Mouse (Mus musculus) liver, embryonic 16.5 days (tissue): ENCODE data around the gene Npc1l1. TPM values are rescaled to one million over a fixed set of nuclear protein-coding genes. Genes with fewer than 3 reads are reported as not detected.

Experiments
- ATAC-seq: fragments of 200-750 bp; cut with Nextera tagmentation; 2 replicates; pipeline ENCODE4 v1.8.0; 2017; ENCODE audit warnings: low read depth, mild to moderate bottlenecking, moderate number of reproducible peaks, moderate library complexity
- H3K27ac ChIP-seq: fragments of 300-500 bp; sonication (generic); 2 replicates; pipeline ENCODE4 v1.5.1; 2014; ENCODE audit warnings: mild to moderate bottlenecking, low read length
- H3K27me3 ChIP-seq: fragments of 300-500 bp; sonication (generic); 2 replicates; pipeline ENCODE4 v1.6.1; 2014; ENCODE audit warnings: low read depth, low read length, mixed read lengths; ENCODE audit not compliant: control insufficient read depth, insufficient read depth
- H3K36me3 ChIP-seq: fragments of 300-500 bp; sonication (generic); 2 replicates; pipeline ENCODE4 v1.6.1; 2014; ENCODE audit warnings: mild to moderate bottlenecking; ENCODE audit not compliant: control insufficient read depth, insufficient read depth
- H3K4me1 ChIP-seq: fragments of 300-500 bp; sonication (generic); 2 replicates; pipeline ENCODE4 v1.6.1; 2014; ENCODE audit warnings: low read depth, low read length, mixed read lengths; ENCODE audit not compliant: control insufficient read depth
- H3K4me2 ChIP-seq: fragments of 300-500 bp; sonication (generic); 2 replicates; pipeline ENCODE4 v1.6.1; 2014; ENCODE audit warnings: low read depth, low read length, mixed read lengths
- H3K4me3 ChIP-seq: fragments of 300-500 bp; sonication (generic); 2 replicates; pipeline ENCODE4 v1.5.1; 2014; ENCODE audit warnings: low read depth, mild to moderate bottlenecking, low read length
- H3K9ac ChIP-seq: fragments of 300-500 bp; sonication (generic); 2 replicates; pipeline ENCODE4 v1.6.1; 2014; ENCODE audit warnings: low read depth, low read length
- H3K9me3 ChIP-seq: fragments of 300-500 bp; sonication (generic); replicated peaks from 2 replicates; pipeline ENCODE4 v1.6.1; 2016; ENCODE audit warnings: low read length; ENCODE audit not compliant: control insufficient read depth
- WGBS: fragments of 180-500 bp; shearing (Covaris S2); extraction: QIAGEN DNeasy Blood & Tissue Kit; methylation state at CpG from one replicate; pipeline ENCODE4 v1.1.7; 2014; ENCODE audit not compliant: insufficient replicate concordance; 5-methylcytosine and 5-hydroxymethylcytosine counted together
- polyA plus RNA-seq: library from polyadenylated mRNA; unstranded; fragments of >200 nt; fragmentation: Nextera tagmentation; extraction: Ambion mirVana; gene quantifications from 2 replicates; pipeline ENCODE4 v1.2.1, GENCODE M21; 2015

Gene Npc1l1
- polyA plus RNA-seq, 1 experiment from 2014 or later = 0.26 TPM

DNA sequence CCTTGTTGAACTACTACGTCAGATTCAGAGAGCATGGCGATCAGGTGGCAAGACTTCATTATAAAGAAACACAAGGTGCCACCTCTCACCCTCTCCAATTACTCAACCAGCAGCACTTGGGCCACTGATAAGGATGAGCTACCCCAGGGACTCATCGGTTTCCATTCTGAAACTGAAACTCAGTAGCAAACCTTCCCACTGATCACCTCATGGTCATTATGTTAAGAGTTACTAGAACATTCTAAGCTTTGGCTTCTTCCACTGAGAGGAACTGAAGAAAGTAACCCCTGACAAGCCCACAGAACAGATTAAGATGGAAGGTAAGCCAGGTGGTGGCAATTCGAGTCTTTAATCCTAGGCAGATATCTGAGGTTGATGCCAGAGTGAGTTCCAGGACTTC is 31.5 kb downstream of the Npc1l1 start:
- Histone ChIP-seq H3K27me3 (no peaks in the 10 kb centered on the region), H3K36me3 (no peaks in the 10 kb centered on the region), H3K27ac (no peak overlapping the region), H3K9ac (0 out of 2 replicates have a peak overlapping the region, but pooled peaks have one; percentile 4), H3K4me1 (peaks cover 15% of the 10 kb centered on the region), H3K4me2 (peak overlapping the region; percentile 93), H3K4me3 (peak overlapping the region; percentile 99), H3K9me3 (no peaks in the 10 kb centered on the region)
- 54% methylated on average over 4 of the region's 4 CpGs for WGBS
- ATAC-seq = no peak

- peaks cover 15% of the 10 kb centered on the region for H3K4me1 ChIP-seq
- H3K27me3 ChIP-seq = no peaks in the 10 kb centered on the region
- no peak overlapping the region for H3K9ac ChIP-seq
- no peak overlapping the region for H3K27ac ChIP-seq
- H3K4me3 ChIP-seq = no peak overlapping the region
- whole genome bisulfite sequencing = 57% methylated on average over 8 of the region's 8 CpGs
- peaks cover 3% of the 10 kb centered on the region; the same call in 1 of the 2 replicates for H3K36me3 ChIP-seq
- H3K4me2 ChIP-seq = no peak overlapping the region
- no peak for ATAC-seq
- H3K9me3 ChIP-seq = no peaks in the 10 kb centered on the region
These were observed 33.2 kb downstream of the Npc1l1 start for GRCm38 (mm10) chr11:6196780-6197179.

- 13% methylated on average over 2 of the region's 2 CpGs for WGBS
- no peaks in the 10 kb centered on the region for H3K27me3 ChIP-seq
- no peak for ATAC-seq
These were observed 42.1 kb downstream of the Npc1l1 start for GRCm38 (mm10) chr11:6187878-6188277.

GRCm38 (mm10) chr11:6187399-6187798 is 42.5 kb downstream of the Npc1l1 start:
- ATAC-seq = no peak
- no peaks in the 10 kb centered on the region for H3K27me3 ChIP-seq
- no peaks in the 10 kb centered on the region for H3K9me3 ChIP-seq
- WGBS = 81% methylated on average over 3 of the region's 3 CpGs
- H3K4me1 ChIP-seq = peaks cover 9% of the 10 kb centered on the region
- no peak overlapping the region for H3K4me2 ChIP-seq
- H3K9ac ChIP-seq = no peak overlapping the region
- no peak overlapping the region for H3K4me3 ChIP-seq
- H3K36me3 ChIP-seq = no peaks in the 10 kb centered on the region
- no peak overlapping the region for H3K27ac ChIP-seq

More at GRCm38 (mm10) chr11:6187878-6188277, 42.1 kb downstream of the Npc1l1 start:
- H3K4me2 ChIP-seq = no peak overlapping the region
- H3K9ac ChIP-seq = no peak overlapping the region
- H3K9me3 ChIP-seq = no peaks in the 10 kb centered on the region
- no peak overlapping the region for H3K4me3 ChIP-seq
- H3K27ac ChIP-seq = no peak overlapping the region
- peaks cover 9% of the 10 kb centered on the region for H3K4me1 ChIP-seq
- no peaks in the 10 kb centered on the region; the same call in 1 of the 2 replicates for H3K36me3 ChIP-seq

DNA sequence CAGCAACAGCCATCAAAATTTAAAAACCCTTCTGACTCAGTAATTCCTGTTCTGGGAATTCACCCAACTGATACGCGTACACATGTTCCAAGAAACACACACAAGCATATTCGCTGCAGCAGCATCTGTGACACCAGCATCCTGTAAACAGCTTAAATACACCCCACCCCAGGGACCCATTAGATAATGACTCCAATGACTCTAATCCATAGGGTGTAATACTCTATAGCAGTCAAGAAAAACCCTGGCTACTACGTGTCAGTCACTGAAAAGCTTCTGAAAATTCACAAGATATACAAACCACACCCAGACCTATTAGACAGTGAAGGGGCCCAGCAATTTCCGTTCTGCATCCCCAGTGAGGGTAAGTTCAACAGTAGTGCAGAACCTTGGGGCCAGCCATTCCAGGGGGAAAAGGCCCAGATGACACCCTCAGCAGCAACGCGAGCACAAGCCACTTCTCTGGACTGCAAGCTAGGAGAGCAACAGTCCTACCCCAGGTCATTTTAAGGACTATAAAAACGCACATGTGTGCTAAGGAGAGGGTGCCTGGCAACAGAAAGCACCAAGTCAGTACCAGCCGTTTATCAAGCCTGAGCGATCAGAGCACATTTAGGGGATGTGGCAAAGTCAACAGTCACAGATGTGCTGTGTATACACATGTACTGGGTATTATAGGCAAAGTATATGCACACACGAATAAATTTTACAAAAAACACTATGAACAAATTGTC is 45.6 kb downstream of the Npc1l1 start:
- WGBS = 24% methylated on average over 11 of the region's 11 CpGs
- Histone ChIP-seq H3K4me2 (peak overlapping the region; percentile 7), H3K36me3 (no peaks in the 10 kb centered on the region), H3K27me3 (no peaks in the 10 kb centered on the region), H3K9me3 (no peaks in the 10 kb centered on the region), H3K27ac (no peak overlapping the region), H3K9ac (no peak overlapping the region), H3K4me1 (peaks cover 10% of the 10 kb centered on the region), H3K4me3 (no peak overlapping the region)
- peak; percentile 70 for ATAC-seq

DNA sequence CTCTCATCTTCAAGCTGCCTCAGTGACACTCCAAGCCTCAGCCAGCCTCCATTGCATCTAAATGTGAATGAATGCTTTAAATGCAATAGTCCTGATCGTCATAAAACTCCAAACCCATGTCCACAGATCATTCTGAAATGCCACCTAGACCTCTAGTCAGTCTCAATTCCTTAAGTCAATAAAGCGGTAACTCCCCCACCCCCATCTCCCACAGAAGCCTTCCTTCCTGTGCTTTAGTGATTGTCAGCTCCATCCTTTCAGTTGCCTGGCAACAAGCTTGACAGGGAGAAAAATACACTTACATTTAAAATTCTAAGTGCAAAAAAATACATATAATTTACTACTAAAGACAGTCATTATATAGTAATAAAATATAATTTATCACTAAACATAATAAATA is 46.7 kb downstream of the Npc1l1 start:
- Histone ChIP-seq H3K4me2 (no peak overlapping the region), H3K4me1 (peaks cover 15% of the 10 kb centered on the region), H3K4me3 (no peak overlapping the region), H3K9me3 (no peaks in the 10 kb centered on the region), H3K9ac (no peak overlapping the region), H3K27me3 (no peaks in the 10 kb centered on the region), H3K27ac (no peak overlapping the region), H3K36me3 (no peaks in the 10 kb centered on the region)
- 63% methylated on average over 2 of the region's 2 CpGs for WGBS
- no peak for ATAC-seq

DNA sequence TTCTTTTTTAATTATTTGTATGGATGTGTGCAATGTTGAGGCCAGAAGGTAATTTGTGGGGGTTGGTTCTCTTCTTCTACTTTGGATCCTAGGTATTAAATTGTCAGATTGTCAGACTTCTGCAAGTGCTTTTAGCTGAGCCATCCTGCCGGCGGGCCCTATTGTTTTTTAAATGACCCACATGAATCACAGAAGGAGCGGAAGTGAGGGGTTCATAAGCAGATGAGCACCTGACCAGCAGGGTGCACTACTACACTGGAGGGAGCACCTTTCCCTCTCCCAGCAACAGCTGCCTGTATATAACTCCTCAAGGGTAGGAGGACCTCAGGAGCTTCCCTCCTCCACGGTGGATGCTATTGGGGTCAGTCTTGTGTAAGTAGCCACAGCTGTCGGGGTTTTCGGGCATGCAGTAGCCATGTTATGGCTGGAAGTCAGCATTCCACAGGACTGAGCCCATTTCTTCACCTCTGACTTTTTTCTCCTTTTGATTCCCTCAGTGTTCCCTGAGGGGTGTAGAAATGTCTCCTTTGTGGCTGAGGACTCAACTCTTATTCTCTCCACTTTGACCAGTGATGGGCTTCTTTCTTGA is 49.0 kb downstream of the Npc1l1 start:
- WGBS = 59% methylated on average over 6 of the region's 6 CpGs
- Histone ChIP-seq H3K4me3 (no peak overlapping the region), H3K9me3 (no peaks in the 10 kb centered on the region), H3K9ac (no peak overlapping the region), H3K27me3 (no peaks in the 10 kb centered on the region), H3K36me3 (no peaks in the 10 kb centered on the region), H3K4me1 (peaks cover 15% of the 10 kb centered on the region), H3K27ac (no peak overlapping the region), H3K4me2 (no peak overlapping the region)
- ATAC-seq = no peak

GRCm38 (mm10) chr11:6179194-6179593 is 50.7 kb downstream of the Npc1l1 start:
- 19% methylated on average over 8 of the region's 8 CpGs for WGBS
- H3K9ac ChIP-seq = no peak overlapping the region
- peak overlapping the region; percentile 19; the same call in 1 of the 2 replicates for H3K27ac ChIP-seq
- no peaks in the 10 kb centered on the region for H3K9me3 ChIP-seq
- no peaks in the 10 kb centered on the region for H3K36me3 ChIP-seq
- H3K4me1 ChIP-seq = peaks cover 16% of the 10 kb centered on the region
- H3K27me3 ChIP-seq = no peaks in the 10 kb centered on the region
- no peak overlapping the region for H3K4me3 ChIP-seq
- H3K4me2 ChIP-seq = no peak overlapping the region
- no peak for ATAC-seq

DNA sequence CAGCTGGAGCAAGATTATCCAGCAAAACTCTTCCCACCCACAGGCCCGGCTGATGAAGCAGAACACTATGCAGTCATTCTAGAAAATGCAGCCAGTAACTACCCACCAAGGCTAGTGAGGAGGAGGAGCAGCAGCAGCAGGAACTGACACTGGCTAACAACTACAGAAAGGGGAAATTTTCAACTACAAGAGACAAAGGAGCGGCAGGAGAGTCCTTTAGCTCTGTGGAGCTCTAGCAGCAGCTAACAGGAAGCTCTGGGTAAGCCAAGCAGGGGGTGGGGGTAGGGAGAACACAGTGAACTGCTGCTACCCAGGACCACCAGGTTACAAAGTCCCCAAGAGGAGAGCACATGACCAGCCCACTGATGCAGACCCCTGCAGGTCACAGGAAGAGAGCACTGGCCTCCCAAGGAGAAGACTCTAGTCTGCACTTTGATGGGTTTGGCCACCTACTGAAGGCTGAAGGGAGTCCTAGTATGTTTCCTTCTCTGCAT is 51.2 kb downstream of the Npc1l1 start:
- Histone ChIP-seq H3K4me1 (peaks cover 12% of the 10 kb centered on the region), H3K9me3 (no peaks in the 10 kb centered on the region), H3K4me2 (no peak overlapping the region), H3K27ac (peak overlapping the region; percentile 19; the same call in 1 of the 2 replicates), H3K4me3 (no peak overlapping the region), H3K27me3 (no peaks in the 10 kb centered on the region), H3K9ac (no peak overlapping the region), H3K36me3 (no peaks in the 10 kb centered on the region)
- WGBS = 21% methylated on average over 2 of the region's 2 CpGs
- no peak for ATAC-seq
